Mouse (Mus musculus) large intestine, adult 2 months (tissue): Measurements from ENCODE around the gene Lamb2. TPM values are rescaled to one million over a fixed set of nuclear protein-coding genes. Genes with fewer than 3 reads are reported as not detected.

Source experiments
- DNase-seq: peaks from one replicate; pipeline ENCODE4 v3.0.0-alpha.2; 2012; ENCODE audit warnings: low read depth, low spot score
- WGBS: fragments of 180-500 bp; shearing (Covaris S2); methylation state at CpG from one replicate; pipeline ENCODE4 v1.1.7; 2018; 5-methylcytosine and 5-hydroxymethylcytosine counted together
- polyA plus RNA-seq: library from polyadenylated mRNA; depleted of rRNA; stranded (reverse); fragments of >200 nt; gene quantifications from 2 replicates; pipeline ENCODE4 v1.2.3, GENCODE M21; 2012

Gene Lamb2
- polyA plus RNA-seq, 1 experiment, result 20.7 TPM

GRCm38 (mm10) chr9:108460319-108461178 is 19.0 kb upstream of the Lamb2 start, which contains the start of gene Ccdc71:
TSS of gene Ccdc71 (plus strand) at chr9:108460527.
- WGBS, result under 1% methylated on average over 52 of the region's 52 CpGs

DNA sequence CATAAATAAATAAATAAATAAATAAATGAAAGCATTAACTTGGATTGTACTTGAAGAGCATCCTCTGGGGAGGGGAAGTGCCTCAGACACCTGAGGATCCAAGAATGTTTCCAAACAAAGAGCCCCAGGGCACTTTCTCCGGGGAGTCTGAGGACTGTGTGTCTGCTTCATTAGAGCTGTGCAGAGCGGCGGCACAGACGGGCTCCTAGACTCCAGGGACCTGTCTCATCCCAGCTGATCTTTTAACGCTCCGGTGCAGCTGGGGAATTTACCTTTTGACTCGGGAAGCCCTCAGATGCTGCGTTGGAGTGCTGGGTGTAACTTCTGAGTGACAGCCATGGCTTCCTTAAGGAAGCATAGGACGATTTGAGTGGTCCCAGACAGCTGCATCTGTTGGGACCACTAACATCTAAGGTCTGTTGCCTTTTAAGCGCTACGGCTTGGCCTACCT is 18.3 kb upstream of the Lamb2 start, which contains the start of gene Klhdc8b:
Gene Klhdc8b (minus strand): TSS at position 401 of the 451 bp plus-strand sequence.
- WGBS, result 11% methylated on average over 11 of the region's 11 CpGs
- DNase-seq, result no peak

More at GRCm38 (mm10) chr9:108460319-108461178, 19.0 kb upstream of the Lamb2 start, which contains the start of gene Ccdc71:
- no peak for DNase-seq

- WGBS, result 65% methylated on average over 5 of the region's 5 CpGs
- no peak for DNase-seq
Observed at GRCm38 (mm10) chr9:108461675-108462074, 17.9 kb upstream of the Lamb2 start.

DNA sequence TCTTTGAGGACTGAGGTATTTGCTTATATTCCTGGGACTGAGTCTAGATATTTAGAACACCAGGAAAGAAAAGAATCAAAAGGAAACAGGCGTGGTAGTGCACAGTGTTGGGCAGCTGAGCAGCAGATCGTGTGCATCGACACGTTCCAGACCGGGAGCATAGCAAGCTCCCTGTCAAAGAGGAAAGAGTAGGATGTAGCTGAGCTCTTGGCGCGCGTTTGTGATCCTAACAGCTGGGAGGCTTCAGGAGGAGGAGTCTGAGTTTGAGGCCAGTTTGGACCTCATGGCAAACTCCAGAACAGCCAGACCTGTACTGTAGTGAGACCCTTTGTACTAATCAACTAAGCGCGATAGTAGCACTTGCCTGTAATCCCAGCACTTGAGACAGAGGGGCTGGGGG is 17.3 kb upstream of the Lamb2 start:
- DNase-seq, result no peak
- 67% methylated on average over 10 of the region's 10 CpGs for WGBS

DNA sequence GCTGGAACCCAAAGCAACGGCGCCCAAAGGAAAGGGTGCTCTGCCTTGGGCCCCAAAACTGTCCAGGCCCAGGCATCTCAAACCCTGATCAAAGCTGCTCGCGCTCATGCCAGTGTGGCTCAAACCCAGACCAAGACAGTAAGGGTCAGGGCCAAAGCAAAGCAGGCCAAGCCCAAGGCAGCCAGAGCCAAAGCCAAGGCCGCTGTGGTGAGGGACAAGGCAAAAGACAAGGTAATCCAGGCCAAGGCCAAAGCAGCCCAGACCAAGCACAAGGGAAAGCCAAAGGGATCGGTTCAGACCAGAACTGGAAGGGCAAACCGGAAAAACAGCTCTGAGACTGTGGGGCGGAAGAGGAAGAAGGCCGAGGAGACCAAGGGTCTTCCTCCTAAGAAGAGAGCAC is 15.8 kb upstream of the Lamb2 start:
- WGBS, result 91% methylated on average over 9 of the region's 9 CpGs

GRCm38 (mm10) chr9:108466219-108466618 is 13.3 kb upstream of the Lamb2 start:
- DNase-seq, result no peak

More for the DNA sequence above, 15.8 kb upstream of the Lamb2 start:
- no peak for DNase-seq

GRCm38 (mm10) chr9:108469430-108469829 is 10.1 kb upstream of the Lamb2 start:
- 71% methylated on average over 5 of the region's 5 CpGs for WGBS
- DNase-seq, result no peak

More at GRCm38 (mm10) chr9:108466219-108466618, 13.3 kb upstream of the Lamb2 start:
- 91% methylated on average over 2 of the region's 2 CpGs for WGBS

- no peak for DNase-seq
- WGBS, result 23% methylated on average over 4 of the region's 4 CpGs
Observed at GRCm38 (mm10) chr9:108469845-108470244, 9.7 kb upstream of the Lamb2 start.

GRCm38 (mm10) chr9:108474528-108474927 is 5.0 kb upstream of the Lamb2 start:
- 63% methylated on average over 1 of the region's 1 CpGs for WGBS
- DNase-seq, result no peak

DNA sequence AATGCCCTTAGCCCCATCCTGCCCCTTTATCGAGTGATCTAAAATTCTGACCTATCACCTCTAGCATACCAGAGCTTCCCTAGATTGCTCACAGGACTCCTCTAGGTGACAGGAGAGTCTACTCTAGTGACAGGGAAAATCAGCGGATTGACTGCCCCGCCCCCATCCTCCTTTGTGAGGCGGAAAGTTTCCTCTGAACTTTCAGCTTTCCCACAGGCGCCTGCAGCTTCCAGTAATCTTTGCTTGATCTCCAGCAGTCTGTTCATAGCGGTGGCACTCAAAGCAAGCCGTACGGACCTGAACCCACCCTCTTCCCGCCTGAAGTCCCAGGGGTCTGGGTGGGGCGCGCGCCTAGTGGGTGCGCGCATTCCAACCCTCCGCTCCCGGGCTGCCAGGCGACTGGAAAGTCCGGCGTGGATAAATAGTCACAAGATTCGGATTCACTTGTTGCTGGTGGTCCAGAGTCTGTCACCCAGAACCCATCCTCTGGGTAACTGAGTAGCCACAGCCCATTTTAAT is 839 bp upstream of the Lamb2 start:
- no peak for DNase-seq
- under 1% methylated on average over 20 of the region's 20 CpGs for WGBS

DNA sequence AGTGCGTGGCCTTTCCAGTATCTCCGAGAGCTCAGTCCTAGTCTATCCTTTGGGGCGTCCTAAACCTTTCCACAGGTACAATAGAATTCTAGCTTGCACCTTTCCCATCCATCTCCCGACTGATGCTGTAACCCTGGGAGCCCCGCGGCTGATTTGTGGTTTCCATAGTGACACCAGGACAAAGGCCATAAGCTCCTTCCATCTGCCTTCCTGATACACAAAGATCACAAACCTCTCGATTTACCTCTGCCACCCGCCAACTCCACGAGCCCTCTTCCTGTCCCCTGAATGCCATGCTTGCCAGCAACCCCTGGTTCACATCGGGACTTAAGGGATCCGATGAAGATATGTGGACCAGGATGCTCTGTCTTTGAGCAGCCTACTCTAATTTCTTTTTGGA is 295 bp upstream of the Lamb2 start:
- no peak for DNase-seq
- WGBS, result 20% methylated on average over 11 of the region's 11 CpGs

DNA sequence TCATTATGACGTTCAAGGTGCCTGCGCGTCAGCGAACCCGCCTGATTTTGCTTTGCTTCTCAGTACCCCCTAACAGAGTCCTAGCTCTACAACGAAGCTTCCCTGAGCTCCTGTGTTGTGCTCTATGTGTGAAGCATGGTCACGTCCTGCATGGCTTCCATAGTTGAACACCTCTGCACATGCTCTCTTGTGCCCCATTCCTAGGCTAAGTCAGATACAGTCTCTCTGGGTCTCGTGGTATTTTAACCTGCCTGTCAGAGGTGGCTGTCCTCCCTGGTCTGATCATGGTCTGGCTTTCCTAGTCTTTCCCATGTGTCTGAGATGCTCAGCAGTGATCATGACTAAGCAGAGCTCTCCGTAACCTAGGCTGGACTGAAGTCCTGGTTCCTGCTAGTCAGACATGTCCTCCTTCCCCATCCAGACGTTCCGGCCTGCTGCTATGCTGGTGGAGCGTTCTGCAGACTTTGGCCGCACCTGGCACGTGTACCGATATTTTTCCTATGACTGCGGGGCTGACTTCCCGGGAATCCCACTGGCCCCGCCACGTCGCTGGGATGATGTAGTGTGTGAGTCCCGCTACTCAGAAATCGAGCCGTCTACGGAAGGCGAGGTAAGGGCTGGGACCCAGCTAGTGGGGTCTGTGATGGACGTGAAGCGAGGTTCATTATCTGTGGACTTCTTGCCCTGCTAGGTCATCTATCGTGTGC is 1.4 kb downstream of the Lamb2 start:
- WGBS, result 90% methylated on average over 28 of the region's 28 CpGs
- no peak for DNase-seq

DNA sequence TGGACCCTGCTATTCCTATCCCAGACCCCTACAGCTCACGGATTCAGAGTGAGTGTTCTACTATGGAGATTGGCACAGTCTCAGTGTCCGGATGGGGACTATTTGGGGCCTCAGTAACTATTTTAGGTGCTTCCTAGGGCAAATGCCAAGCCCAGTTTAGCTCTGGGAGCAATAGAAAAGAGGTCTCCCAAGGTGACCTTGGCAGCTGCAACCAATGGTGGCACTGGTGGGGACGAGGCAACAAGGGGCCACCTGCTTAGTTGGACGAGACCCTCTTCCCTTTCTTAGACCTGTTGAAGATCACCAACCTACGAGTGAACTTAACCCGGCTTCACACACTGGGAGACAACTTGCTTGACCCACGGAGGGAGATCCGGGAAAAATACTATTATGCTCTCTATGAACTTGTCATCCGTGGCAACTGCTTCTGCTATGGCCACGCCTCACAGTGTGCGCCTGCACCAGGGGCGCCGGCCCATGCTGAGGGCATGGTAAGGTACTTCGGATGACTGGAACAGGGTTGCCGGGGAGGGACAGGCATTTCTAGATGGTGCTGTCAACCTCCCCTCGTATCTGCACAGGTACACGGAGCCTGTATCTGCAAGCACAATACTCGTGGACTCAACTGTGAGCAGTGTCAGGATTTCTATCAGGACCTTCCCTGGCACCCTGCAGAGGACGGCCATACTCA is 2.1 kb downstream of the Lamb2 start:
- WGBS, result 87% methylated on average over 19 of the region's 19 CpGs
- no peak for DNase-seq

DNA sequence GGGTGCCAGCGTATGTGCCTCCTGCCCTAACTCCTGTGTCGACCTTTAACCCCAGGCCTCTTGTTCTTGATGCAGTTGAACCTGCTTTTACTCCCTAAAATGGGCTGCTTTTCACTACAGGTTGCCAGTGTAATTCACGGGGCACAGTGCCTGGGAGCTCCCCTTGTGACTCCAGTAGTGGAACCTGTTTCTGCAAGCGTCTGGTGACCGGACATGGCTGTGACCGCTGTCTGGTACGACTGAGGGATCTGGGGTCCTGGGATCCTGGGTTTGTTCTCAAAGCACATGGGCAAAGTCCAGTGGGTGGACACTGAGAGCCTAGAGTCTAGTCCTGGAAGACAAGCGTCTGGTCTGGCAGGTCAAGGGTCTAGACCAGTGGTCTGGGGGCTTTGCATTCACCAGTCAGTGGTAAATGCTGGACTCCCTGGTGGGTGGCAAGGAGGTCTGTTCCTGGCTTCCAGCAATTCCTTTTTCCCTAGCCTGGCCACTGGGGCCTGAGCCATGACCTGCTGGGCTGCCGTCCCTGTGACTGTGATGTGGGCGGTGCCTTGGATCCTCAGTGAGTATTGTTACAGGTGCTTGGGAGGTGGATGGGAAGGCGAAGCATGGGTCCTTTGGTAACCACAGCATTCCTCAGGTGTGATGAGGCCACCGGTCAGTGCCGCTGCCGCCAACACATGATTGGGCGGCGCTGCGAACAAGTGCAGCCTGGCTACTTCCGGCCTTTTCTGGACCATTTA is 3.7 kb downstream of the Lamb2 start:
- no peak for DNase-seq
- WGBS, result 95% methylated on average over 18 of the region's 18 CpGs

GRCm38 (mm10) chr9:108484021-108484420 is 4.5 kb downstream of the Lamb2 start:
- no peak for DNase-seq
- WGBS, result 96% methylated on average over 15 of the region's 15 CpGs

- no peak for DNase-seq
- WGBS, result 93% methylated on average over 19 of the region's 19 CpGs
Observed at GRCm38 (mm10) chr9:108485301-108485875, 5.9 kb downstream of the Lamb2 start.

GRCm38 (mm10) chr9:108486973-108487530 is 7.5 kb downstream of the Lamb2 start:
- WGBS, result 95% methylated on average over 8 of the region's 8 CpGs
- no peak for DNase-seq

DNA sequence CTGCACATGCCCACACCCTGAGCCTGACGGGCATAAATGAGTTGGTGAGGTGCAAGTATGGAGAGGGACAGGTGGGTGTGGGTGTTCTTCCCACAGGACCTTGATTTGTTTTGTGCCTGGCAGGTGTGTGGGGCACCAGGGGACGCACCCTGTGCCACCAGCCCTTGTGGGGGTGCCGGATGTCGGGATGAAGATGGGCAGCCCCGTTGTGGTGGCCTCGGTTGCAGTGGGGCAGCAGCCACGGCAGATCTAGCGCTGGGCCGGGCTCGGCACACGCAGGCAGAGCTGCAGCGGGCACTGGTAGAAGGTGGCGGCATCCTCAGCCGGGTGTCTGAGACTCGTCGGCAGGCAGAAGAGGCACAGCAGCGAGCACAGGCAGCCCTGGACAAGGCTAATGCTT is 8.9 kb downstream of the Lamb2 start:
- DNase-seq, result no peak
- WGBS, result 94% methylated on average over 17 of the region's 17 CpGs
